Mouse (Mus musculus) myocyte (in vitro differentiated cells): ENCODE measurements at regions not wholly inside any gene's neighbourhood (a gene's known extent, or its start where the extent isn't known, plus 50 kb on each side); places are given as distances from the start of the nearest gene placed in this dataset.

Source experiments
- H3K27me3 ChIP-seq: one replicate; pipeline ENCODE4 v1.6.1; 2011; ENCODE audit not compliant: control insufficient read depth, insufficient read depth, insufficient read length
- H3K36me3 ChIP-seq: one replicate; pipeline ENCODE4 v1.6.1; 2011; ENCODE audit not compliant: control insufficient read depth, insufficient read depth
- H3K4me2 ChIP-seq: one replicate; pipeline ENCODE4 v1.6.1; 2011; ENCODE audit warnings: low read depth, control low read depth
- H3K4me3 ChIP-seq: one replicate; pipeline ENCODE4 v1.5.1; 2011; ENCODE audit warnings: mild to moderate bottlenecking, control low read depth, moderate library complexity
- H3K79me2 ChIP-seq: one replicate; pipeline ENCODE4 v1.6.1; 2011; ENCODE audit not compliant: control insufficient read depth, insufficient read depth
- H3ac ChIP-seq: one replicate; pipeline ENCODE4 v1.6.1; 2011; ENCODE audit not compliant: control insufficient read depth, insufficient read length
- CEBPB ChIP-seq: IDR thresholded peaks from 2 replicates; pipeline ENCODE4 v1.6.1; 2011; ENCODE audit warnings: mild to moderate bottlenecking, moderate library complexity; ENCODE audit not compliant: poor library complexity, insufficient read depth, severe bottlenecking
- E2F4 ChIP-seq: IDR thresholded peaks from one replicate; pipeline ENCODE4 v1.6.1; 2011; ENCODE audit warnings: mild to moderate bottlenecking, control low read depth, moderate library complexity; ENCODE audit not compliant: insufficient read depth
- MAX ChIP-seq: IDR thresholded peaks from one replicate; pipeline ENCODE4 v1.6.1; 2011; ENCODE audit warnings: low read depth, mild to moderate bottlenecking, control low read depth
- MYOD1 ChIP-seq, 3 experiments: IDR thresholded peaks; one replicate each; pipeline ENCODE4 v1.6.1; 2011; ENCODE audit warnings: control low read depth in 2 of 3, low read depth in 2 of 3, mild to moderate bottlenecking in 2 of 3, moderate library complexity in 1 of 3; ENCODE audit not compliant: insufficient read length in 2 of 3, control insufficient read depth in 1 of 3
- MYOG ChIP-seq, 3 experiments: IDR thresholded peaks; one replicate each; pipeline ENCODE4 v1.6.1; 2011; ENCODE audit warnings: control low read depth in 2 of 3, low read depth in 2 of 3, mild to moderate bottlenecking in 2 of 3; ENCODE audit not compliant: insufficient read length in 2 of 3, control insufficient read depth in 1 of 3, insufficient read depth in 1 of 3
- POLR2A ChIP-seq: IDR thresholded peaks from one replicate; pipeline ENCODE4 v1.6.1; 2011; ENCODE audit warnings: low read depth, mild to moderate bottlenecking, control low read depth, moderate library complexity; ENCODE audit not compliant: insufficient read length
- POLR2AphosphoS2 ChIP-seq: IDR thresholded peaks from one replicate; pipeline ENCODE4 v1.6.1; 2011; ENCODE audit warnings: low read depth, control low read depth; ENCODE audit not compliant: insufficient read length
- REST ChIP-seq: IDR thresholded peaks from one replicate; pipeline ENCODE4 v1.6.1; 2011; ENCODE audit warnings: mild to moderate bottlenecking, control low read depth, moderate library complexity; ENCODE audit not compliant: insufficient read depth, insufficient read length
- SRF ChIP-seq: IDR thresholded peaks from one replicate; pipeline ENCODE4 v1.6.1; 2011; ENCODE audit warnings: low read depth; ENCODE audit not compliant: control insufficient read depth, insufficient read length
- TCF12 ChIP-seq: IDR thresholded peaks from one replicate; pipeline ENCODE4 v1.6.1; 2011; ENCODE audit warnings: mild to moderate bottlenecking, control low read depth; ENCODE audit not compliant: poor library complexity, insufficient read depth, severe bottlenecking
- TCF3 ChIP-seq: IDR thresholded peaks from one replicate; pipeline ENCODE4 v1.6.1; 2011; ENCODE audit warnings: low read depth, control low read depth; ENCODE audit not compliant: insufficient read length
- USF1 ChIP-seq: IDR thresholded peaks from one replicate; pipeline ENCODE4 v1.6.1; 2011; ENCODE audit warnings: low read depth, mild to moderate bottlenecking, control low read depth, moderate library complexity

GRCm38 (mm10) chr13:70323537-70323936 is 313.9 kb downstream of the Ice1 start:
- H3K4me2 ChIP-seq: no peak overlapping the region
- H3ac ChIP-seq: no peak overlapping the region
- H3K79me2 ChIP-seq: no peaks in the 10 kb centered on the region
- TF ChIP-seq REST (no peak), POLR2A (no peak), POLR2AphosphoS2 (no peak), CEBPB (no peak), MYOG (IDR thresholded peaks at IDR 0.05; ENCODE audit: control insufficient read depth in 1 of 3, insufficient read depth in 1 of 3, insufficient read length in 2 of 3, low read depth in 2 of 3) (no peak), USF1 (no peak), MAX (no peak), MYOD1 (IDR thresholded peaks at IDR 0.05; ENCODE audit: control insufficient read depth in 1 of 3, insufficient read length in 2 of 3, low read depth in 2 of 3) (no peak), SRF (no peak), E2F4 (no peak)
- H3K36me3 ChIP-seq: no peaks in the 10 kb centered on the region
- H3K4me3 ChIP-seq: no peak overlapping the region
- no peaks in the 10 kb centered on the region for H3K27me3 ChIP-seq

- no peaks in the 10 kb centered on the region for H3K79me2 ChIP-seq
- no peaks in the 10 kb centered on the region for H3K27me3 ChIP-seq
- H3K4me2 ChIP-seq: no peak overlapping the region
- no peak for TF ChIP-seq CEBPB
- no peak for TF ChIP-seq POLR2A
- no peak for TF ChIP-seq TCF3
- no peak for TF ChIP-seq MAX
- TF ChIP-seq MYOD1 (IDR thresholded peaks at IDR 0.05; ENCODE audit: control insufficient read depth in 1 of 3, insufficient read length in 2 of 3, low read depth in 2 of 3): no peak
- TF ChIP-seq TCF12: no peak
- TF ChIP-seq USF1: no peak
- TF ChIP-seq E2F4: no peak
- TF ChIP-seq SRF: no peak
- TF ChIP-seq POLR2AphosphoS2: no peak
- TF ChIP-seq REST: no peak
- no peak for TF ChIP-seq MYOG (IDR thresholded peaks at IDR 0.05; ENCODE audit: control insufficient read depth in 1 of 3, insufficient read depth in 1 of 3, insufficient read length in 2 of 3, low read depth in 2 of 3)
- no peak overlapping the region for H3K4me3 ChIP-seq
- no peak overlapping the region for H3ac ChIP-seq
- H3K36me3 ChIP-seq: no peaks in the 10 kb centered on the region
Observed at GRCm38 (mm10) chr13:70336069-70336468, 301.4 kb downstream of the Ice1 start.

- Histone ChIP-seq H3ac (no peak overlapping the region), H3K27me3 (no peaks in the 10 kb centered on the region), H3K4me3 (no peak overlapping the region), H3K4me2 (no peak overlapping the region), H3K79me2 (no peaks in the 10 kb centered on the region), H3K36me3 (no peaks in the 10 kb centered on the region)
- TF ChIP-seq SRF: no peak
- TF ChIP-seq TCF3: no peak
- TF ChIP-seq USF1: no peak
- TF ChIP-seq TCF12: no peak
- no peak for TF ChIP-seq POLR2AphosphoS2
- TF ChIP-seq REST: no peak
- TF ChIP-seq MAX: no peak
- no peak for TF ChIP-seq POLR2A
- no peak for TF ChIP-seq MYOD1 (IDR thresholded peaks at IDR 0.05; ENCODE audit: control insufficient read depth in 1 of 3, insufficient read length in 2 of 3, low read depth in 2 of 3)
- no peak for TF ChIP-seq CEBPB
- no peak for TF ChIP-seq E2F4
- no peak for TF ChIP-seq MYOG (IDR thresholded peaks at IDR 0.05; ENCODE audit: control insufficient read depth in 1 of 3, insufficient read depth in 1 of 3, insufficient read length in 2 of 3, low read depth in 2 of 3)
Observed at GRCm38 (mm10) chr13:70340437-70340836, 297.0 kb downstream of the Ice1 start.

GRCm38 (mm10) chr13:70343191-70343734 is 294.2 kb downstream of the Ice1 start:
- TF ChIP-seq MAX: no peak
- no peak for TF ChIP-seq CEBPB
- TF ChIP-seq MYOD1 (IDR thresholded peaks at IDR 0.05; ENCODE audit: control insufficient read depth in 1 of 3, insufficient read length in 2 of 3, low read depth in 2 of 3): no peak
- TF ChIP-seq TCF3: no peak
- no peak for TF ChIP-seq USF1
- no peak for TF ChIP-seq POLR2AphosphoS2
- no peak for TF ChIP-seq E2F4
- TF ChIP-seq POLR2A: no peak
- TF ChIP-seq REST: no peak
- TF ChIP-seq TCF12: no peak
- TF ChIP-seq SRF: no peak
- no peak for TF ChIP-seq MYOG (IDR thresholded peaks at IDR 0.05; ENCODE audit: control insufficient read depth in 1 of 3, insufficient read depth in 1 of 3, insufficient read length in 2 of 3, low read depth in 2 of 3)
- H3ac ChIP-seq: no peak overlapping the region
- no peaks in the 10 kb centered on the region for H3K27me3 ChIP-seq
- H3K36me3 ChIP-seq: no peaks in the 10 kb centered on the region
- H3K4me2 ChIP-seq: no peak overlapping the region
- no peak overlapping the region for H3K4me3 ChIP-seq
- H3K79me2 ChIP-seq: no peaks in the 10 kb centered on the region
